Mouse (Mus musculus) NIH3T3 (cell line): Measurements from ENCODE around the gene Itsn1.
A peak's percentile ranks its signal among the peaks of the same experiment; 100 is the strongest.

ENCODE experiments used
- DNase-seq: peaks from one replicate; pipeline ENCODE4 v3.0.0-alpha.2; 2012; ENCODE audit warnings: low read depth

Gene Itsn1

DNA sequence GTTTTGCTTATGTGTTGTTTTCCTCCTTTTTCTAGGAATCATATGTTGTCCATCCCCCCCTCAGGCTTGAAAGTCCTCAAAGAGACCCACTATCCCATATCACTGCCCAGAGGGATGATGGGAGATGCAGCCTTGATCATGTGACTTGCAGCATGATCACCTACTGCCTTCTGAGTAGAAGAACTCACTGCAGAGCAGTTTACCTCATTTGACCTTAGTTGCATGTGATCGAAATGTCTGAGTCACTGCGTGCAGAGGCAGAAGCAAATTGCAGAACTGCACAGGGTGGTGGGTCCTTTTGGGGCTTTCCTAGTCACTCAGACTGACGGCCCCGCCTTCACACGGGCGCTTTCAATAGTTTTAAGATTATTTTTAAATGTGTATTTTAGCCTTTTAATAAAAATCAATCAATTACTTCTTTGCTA is 141.1 kb downstream of the Itsn1 start:
- peak; percentile 39 for DNase-seq

DNA sequence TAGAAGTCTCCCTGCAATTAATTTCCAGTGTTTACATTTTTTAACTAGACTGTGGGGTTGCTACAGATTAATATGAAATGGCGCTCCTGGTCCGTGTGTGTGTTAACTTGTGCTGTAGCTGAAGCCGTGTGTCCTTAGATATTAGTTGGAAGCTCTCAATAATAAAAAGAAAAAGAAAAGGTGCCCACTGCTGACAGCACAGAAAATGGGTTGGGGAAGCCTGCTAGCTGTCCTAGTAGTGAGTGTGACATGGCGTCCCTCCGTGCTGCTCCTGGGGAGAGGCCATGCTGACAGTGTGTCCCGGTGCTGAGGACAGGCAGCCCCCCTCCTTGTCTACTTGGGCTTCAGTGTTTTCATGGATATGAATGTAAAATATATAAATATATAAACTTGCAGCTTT is 142.1 kb downstream of the Itsn1 start:
- DNase-seq: no peak

DNA sequence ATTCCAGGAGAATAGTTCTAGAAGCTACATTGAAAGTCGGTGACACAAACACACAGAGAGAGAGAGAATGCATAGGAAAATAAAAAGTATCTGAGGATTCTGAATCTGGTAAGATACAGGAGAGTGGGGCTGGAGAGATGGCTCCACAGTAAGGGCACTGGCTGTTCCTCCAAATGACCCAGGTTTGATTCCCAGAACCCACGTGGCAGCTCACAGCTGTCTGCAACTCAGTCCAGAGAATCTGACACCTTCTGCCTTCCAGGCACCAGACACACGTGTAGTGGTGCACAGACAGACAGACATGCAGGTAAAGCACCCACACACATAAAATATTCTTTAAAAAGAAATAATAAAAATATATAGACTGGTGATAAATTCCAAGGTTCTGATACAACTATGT is 144.6 kb downstream of the Itsn1 start:
- DNase-seq: no peak

DNA sequence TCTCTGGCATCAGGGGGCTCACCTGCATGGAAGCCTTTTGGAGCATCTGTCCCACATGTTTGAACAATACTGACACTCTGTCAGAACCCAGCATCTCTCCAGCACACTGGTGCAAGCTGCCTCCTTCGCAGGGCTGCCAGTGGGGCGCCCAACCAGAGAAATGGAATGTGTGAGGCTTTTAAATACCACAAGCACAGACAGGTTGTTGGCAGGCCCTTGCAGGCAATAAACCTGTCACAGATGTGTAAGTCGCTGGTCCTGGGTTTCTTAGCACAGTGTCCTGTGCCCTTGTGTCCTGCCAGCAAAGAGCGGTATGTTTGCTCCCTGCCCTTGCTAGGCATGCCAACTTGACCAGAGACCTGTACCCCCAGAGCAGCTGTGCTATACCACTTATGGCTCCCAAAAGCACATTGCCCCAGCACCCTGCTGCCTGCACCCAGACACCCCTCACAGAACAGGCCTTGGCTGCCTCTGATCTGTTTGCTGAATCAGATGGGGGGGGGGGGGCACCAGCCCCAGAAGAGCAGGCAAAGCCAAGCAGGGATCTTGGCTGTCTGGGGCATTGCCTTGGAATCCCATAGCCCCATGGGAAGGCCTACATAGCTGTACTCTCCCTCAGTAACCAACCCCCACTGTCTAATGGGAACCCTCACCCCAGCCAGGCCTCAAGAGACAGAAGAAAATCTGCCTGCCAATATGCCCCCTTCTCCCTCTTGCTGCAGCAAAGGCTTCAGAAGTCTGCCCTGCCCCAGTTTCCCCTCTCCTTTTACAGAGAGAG is 146.7 kb downstream of the Itsn1 start:
- DNase-seq: peak; percentile 55

DNA sequence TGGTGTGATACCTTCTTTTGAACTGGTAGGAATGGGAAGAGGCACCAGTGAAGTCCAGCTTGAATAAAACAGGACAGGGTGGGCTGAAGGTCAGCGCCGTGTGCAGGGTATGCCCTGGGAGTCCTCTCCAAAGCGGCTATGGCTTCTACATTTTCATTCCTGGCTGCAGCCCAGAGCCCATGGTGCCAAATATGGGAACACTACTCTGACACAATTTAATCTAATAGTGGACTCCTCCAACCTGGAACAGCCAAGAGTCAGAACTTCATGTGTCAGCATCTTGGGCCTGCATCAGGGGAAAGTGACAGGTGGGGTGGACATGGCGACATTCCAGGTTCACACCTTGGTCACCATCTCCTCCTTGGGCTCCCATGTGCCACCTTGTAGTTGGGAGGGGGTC is 147.4 kb downstream of the Itsn1 start:
- DNase-seq: no peak

DNA sequence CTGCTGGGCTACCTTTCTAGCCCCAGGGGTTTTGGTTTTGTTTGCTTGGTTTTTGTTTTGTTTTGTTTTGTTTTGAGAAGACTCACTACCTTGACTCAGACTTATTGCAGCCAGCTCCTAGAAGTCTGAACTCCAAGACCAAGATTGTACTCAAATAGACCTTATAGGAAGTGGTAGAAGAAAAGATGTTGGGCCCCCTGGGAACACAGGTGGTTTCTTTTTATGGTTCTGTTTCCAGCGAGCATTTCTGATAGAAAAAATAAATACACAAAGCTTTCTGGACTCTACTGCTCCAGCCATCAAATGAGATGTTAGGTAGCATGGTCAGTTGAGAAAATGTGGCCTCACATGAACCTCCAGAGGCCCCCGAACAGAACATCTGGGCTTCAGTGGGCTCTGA is 150.0 kb downstream of the Itsn1 start:
- DNase-seq: no peak

DNA sequence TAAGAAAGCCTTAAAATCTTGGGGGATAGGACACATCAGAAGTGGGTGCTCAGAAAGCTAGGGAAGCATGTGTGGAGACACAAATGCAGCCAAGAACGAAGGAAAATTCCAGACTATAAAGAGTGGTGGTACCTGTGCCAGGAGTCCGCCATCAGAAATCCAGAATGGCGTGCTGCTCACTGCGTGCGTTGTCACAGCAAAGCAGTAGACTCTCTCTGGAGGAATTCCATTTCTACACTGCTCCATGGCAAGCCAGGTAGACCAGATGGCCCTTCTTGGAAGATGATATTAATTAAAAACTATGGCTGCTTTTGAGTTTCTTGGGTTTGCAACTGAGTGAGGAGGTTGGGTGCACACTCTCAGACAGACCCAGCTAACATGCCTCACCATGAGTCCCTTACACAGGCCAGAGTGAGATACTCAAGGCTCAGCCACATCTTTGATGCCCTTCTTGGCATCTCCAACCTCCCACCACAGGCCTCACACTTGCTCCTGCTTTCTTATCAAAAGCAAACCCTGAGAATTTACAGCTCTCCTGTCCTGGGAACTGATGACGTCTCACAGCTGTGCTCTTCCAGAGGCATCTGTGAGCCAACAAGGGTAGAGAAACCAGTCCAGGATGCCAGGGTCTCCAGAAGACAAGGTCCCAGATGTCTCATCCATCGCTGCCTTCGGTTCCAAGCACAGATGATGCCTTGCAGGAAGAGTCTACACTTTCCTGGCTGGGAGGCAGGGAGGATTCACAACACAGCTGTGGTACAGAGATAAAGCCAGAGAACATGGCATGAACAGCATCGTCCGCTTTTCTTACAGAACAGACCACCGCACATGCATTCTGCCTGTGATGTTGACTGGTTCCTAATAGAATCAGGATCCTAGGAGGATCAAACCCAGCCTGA is 152.0 kb downstream of the Itsn1 start:
- no peak for DNase-seq

DNA sequence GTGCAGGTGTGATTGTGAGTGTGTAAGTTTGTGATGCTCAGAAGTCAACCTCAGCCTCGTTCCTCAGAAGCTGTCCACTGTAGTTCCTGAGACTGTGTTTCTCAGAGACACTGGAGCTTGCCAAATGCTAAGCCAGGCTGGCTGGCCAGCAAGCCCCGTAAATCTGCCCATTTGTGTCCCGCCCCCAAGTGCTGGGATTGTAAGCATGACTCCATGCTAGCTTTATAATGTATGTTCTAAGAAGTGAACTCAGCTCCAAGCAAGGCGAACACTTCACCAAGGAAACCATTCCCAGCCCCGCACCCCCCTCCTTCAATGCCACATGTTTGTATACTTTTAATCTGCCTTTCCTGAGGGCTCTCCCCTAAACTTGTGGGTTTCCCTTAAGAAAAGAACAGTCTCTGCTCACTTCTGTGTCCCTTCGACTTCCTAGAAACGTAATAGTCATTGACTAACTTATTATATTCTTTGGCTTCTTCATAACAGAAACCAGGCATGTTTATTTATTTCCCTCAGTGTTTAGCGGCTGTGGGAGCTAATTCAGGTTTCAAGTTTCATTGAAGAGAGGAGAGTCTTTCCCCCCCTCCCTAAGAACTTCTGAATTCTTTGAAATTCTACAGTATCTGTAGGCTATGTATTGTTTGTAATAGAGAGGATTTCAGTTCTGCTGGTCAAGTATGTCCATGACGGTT is 153.2 kb downstream of the Itsn1 start:
- peak; percentile 55 for DNase-seq

DNA sequence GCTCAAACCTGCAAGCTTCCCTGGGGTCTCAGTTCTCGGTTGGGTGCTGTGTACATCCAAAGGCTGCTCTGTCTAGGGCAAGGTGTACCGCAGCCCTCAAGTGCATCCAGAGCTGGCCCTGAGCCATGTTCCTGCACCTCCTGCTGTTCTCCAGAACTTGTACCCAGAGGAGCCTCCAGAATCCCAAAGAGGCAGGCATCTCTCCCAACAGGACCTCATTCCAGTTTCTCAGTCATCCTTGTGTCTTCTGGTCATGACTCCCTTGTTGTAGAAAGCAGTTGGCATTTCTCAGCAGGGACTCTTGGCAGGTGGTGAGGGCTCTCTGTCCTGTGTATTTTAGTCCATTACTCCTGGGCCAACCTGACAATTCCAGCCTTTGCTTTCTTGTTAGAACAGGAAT is 154.6 kb downstream of the Itsn1 start:
- no peak for DNase-seq

DNA sequence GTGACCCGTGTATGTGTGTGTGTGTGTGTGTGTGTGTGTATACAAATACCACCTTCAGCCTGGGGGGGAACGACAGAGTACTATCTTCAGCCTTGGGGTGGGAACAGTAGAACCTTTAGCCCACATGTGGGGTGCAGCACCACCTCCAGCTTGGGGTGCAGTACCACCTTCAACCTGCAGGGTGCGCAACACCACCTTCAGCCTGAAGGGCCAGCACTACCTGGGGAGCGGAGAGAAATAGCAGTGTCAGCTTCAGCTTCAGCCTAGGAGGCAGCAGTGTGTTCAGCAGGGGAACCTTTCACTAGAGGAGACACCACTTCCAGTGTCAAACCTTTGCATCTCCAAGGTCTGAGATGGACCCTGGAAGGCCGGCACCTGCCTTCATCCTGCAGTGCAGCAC is 155.1 kb downstream of the Itsn1 start:
- peak; percentile 28 for DNase-seq

DNA sequence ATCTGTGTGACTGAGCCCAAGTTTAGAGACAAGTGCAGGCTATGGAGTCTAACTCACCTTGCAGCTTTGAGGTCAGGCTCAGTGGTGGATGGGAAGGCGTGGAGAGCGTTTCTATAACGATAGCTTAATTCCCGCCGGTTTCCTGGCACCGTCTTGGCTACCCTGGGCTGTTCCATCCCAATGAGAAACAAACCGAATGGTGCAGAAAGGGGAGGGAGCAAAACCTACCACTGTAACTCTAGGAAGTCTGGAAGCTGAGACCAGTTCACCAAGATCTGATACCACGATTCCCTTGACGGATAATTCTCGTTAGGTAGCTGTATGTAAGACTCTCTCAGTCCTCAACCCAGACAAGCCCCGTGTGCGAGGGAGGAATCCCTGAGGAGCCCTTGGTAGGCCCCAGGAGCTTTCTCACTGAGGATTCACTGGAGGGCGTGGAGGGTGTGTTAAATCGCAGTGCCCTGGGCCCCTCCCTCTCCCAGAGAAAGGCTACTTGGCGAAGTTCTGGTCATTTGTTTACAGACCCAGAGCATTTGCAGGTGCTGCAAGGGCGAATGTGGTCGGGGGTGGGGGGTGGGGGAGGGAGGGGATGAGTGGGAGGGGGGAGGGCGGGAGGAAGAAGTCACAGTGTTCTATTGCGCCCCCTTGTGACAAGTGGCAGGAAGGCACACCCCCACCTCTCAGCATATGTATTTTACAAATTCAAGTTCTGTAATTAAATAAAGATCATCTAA is 156.5 kb downstream of the Itsn1 start:
- peak; percentile 68 for DNase-seq

DNA sequence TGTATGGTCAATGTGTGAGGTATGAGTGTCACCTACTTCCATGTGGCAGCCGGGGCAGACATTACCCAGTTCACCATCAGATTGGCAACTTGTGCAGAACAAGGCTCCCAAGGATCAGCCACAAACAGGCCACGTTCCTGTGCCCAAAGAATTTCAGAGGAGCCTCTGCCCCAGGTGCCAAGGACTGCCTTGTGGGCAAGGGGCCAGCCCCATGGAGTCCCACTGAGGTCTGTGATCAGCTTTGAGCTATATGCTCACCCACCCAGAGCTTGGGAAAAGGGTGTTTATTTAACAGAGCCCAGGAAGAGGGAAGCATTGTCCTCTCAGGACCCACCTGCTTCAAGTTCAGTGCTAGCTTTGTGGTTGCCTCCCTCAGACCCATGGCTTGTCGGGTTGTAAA is 159.3 kb downstream of the Itsn1 start:
- no peak for DNase-seq

DNA sequence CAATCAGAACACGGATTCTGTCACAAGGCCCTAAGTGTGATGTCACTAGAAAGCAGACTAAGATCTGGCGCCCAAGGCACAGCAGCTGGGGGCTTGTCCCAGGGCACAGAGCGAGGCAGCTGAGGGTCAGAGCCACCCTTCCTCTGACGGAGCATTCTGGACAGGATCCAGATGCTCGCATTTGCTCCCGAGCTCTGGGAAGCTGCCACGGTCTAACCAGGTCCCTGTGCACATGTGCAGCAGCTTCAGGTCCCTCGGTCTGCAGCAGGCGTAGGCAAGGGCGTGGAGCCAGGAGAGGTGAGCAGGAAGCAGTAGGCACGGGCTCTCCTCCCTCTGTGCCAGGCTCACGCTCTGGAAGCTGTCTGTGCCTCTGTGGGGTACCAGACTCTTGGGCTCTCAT is 160.8 kb downstream of the Itsn1 start:
- no peak for DNase-seq

DNA sequence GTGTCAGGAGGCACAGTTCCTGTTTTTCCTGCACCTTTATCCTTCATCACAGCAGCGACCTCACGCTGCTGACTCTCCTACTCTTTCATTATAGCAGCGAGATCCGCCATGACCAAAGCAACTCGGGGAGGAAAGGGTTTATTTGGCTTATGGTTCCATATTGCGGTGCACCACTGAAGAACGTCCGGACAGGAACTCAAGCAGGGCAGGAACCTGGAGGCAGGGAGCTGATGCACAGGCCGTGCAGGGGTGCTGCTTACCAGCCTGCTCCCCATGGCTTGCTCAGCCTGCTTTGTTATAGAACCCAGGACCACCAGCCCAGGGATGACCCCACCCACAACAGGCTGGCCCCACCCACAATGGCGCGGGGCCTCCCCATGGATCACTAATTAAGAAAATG is 162.1 kb downstream of the Itsn1 start:
- no peak for DNase-seq

DNA sequence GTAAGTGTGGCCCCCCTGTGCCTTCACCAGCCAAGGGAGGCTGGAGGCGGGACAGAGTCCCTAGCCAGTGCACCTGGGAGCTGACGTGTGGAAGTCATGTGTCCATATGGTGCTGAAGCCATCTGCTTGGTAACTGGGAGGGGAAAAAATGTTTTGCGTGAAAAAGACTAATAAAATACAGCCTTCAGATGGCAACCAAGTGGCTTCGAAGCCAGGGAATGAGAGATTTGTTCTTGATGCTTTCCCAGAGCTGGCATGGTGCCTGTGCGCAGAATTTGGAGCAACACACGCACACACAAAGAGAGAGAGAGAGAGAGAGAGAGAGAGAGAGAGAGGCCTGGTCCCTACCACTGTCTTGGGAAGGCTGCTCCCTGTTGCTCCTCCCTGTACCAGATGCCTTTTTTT is 167.3 kb downstream of the Itsn1 start:
- peak; percentile 36 for DNase-seq

DNA sequence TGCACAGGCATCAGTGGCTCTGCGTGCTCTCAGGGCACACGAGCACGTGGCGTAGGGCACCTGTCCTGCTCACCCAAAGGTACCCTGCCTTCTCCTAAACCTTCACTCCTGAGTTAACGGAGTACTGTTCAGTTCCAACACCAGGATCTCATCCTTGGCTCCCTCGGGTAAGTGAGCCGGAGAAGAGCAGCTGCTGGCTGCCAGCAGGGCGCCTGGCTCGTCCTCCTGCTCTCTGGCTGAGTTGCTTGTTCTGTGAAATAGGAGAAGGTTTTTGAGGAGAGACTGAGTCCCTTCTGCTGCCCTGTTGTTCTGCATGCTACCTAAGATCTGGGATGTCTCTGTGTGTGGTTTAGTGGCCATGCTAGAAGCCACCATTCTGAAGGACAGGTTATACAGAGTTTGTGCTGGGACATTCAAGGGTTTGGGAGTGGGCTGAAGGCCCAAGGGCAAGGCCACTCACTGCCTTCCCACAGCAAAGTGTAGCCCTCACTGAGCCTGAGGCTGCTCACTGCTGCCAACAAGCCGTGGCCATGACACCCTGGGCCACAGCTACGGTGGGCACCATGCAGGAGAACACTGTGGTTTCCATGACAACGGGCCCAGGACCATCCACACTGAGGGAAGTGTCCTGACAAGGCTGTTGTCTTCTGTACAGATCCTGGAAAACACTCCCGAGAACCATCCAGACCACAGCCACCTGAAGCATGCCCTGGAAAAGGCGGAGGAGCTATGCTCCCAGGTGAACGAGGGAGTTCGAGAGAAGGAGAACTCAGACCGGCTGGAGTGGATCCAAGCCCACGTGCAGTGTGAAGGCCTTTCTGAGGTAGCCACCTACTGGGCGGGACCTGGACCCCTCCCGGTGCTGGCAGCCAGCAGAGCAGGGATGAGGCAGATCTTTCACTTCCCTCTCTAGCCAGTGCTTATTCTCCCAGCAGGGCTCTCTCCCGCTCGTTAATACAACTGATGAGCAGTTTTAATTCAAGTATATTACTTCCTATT is 170.1 kb downstream of the Itsn1 start:
- DNase-seq: no peak

DNA sequence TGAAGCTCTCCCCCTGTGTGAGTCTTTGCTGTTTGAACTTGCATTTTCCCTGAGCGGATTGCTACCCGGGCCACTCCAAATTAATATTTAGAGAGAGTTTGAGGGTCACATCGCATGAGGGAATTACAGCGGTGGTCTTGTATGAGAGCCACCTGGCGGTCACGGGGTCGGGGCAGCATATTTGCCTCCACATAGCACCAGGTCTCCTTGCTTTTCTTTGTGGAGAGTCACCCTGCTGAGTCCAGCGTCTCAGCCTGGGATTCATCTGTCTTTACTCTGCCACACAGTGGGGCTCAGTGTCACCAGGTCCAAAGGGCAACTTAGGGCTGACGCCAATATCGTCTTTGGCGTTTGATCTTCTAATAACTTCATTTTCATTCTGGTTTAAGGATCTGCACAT is 171.2 kb downstream of the Itsn1 start:
- no peak for DNase-seq

DNA sequence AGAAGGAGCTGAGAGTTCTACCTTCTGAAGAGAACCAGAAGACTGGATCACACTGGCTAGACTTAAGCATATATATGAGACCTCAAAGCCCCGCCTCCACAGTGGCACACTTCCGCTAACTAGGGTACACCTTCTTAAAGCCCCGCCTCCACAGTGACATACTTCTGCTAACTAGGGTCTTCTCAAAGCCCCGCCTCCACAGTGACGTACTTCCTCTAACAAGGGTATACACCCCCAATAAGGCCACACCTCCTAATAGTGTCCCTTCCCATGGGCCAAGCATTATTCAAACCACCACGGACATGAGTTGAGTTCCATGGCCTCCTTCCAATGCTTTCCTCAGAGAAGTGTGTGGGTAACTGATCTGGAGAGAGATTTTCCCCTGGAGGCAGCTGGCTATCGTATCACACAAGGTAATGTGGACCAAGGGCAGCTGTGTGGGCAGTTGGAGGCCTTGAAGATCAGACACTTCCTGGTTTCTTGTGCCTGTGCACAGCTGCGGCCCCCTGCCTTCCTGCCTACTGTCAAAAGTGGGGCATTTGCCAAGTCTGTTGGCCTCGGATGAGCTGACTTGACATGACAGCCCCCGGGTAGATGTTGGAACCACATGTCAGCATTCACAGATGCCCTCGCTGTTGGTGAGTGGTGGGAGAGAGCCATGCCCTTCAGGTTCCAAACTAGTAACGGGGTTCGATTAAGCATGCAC is 174.9 kb downstream of the Itsn1 start:
- no peak for DNase-seq

DNA sequence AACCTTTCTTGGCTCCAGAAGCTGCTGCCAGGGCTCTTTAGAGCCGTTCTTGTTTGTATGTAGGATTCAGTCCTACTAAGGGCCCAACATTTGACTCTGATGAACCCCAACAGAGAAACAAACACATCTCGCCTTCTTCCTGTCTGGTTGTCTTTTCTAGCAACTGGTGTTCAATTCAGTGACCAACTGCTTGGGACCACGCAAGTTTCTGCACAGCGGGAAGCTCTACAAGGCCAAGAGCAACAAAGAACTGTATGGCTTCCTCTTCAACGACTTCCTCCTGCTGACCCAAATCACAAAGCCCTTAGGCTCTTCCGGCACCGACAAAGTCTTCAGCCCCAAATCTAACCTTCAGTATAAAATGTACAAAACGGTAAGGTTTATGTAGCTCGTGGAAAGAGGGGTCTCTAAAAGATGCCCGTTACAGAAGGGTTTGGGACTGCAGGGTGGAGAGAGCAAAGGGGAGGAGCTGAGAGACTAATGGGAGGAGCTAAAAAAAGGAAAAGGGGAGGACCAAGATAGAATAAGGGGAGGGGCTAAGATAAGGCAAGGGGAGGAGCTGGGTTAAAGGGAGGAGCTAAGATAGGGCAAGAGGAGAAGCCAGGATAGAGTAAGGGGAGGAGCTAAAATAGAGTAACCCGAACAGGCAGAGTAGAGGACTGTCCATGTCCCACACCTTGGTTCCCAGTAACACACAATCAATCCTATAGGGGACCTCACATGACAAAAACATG is 176.2 kb downstream of the Itsn1 start:
- no peak for DNase-seq
